Mouse (Mus musculus) thymus, adult 2 months (tissue): Measurements from ENCODE around the gene Ube2e2.

Experiments
- CTCF ChIP-seq: fragments of 200-500 bp; IDR thresholded peaks from 2 replicates; pipeline ENCODE4 v1.5.1; 2012; ENCODE audit warnings: mild to moderate bottlenecking, control low read depth, low read length, moderate library complexity, borderline replicate concordance; ENCODE audit not compliant: control insufficient read depth, poor library complexity, insufficient read depth; ENCODE audit errors: extremely low read depth
- POLR2A ChIP-seq: fragments of 200-500 bp; IDR thresholded peaks from 2 replicates; pipeline ENCODE4 v1.6.1; 2012; ENCODE audit warnings: mild to moderate bottlenecking, low read length, control low read depth, moderate library complexity; ENCODE audit not compliant: control insufficient read depth, poor library complexity, insufficient read depth; ENCODE audit errors: extremely low read depth

DNA sequence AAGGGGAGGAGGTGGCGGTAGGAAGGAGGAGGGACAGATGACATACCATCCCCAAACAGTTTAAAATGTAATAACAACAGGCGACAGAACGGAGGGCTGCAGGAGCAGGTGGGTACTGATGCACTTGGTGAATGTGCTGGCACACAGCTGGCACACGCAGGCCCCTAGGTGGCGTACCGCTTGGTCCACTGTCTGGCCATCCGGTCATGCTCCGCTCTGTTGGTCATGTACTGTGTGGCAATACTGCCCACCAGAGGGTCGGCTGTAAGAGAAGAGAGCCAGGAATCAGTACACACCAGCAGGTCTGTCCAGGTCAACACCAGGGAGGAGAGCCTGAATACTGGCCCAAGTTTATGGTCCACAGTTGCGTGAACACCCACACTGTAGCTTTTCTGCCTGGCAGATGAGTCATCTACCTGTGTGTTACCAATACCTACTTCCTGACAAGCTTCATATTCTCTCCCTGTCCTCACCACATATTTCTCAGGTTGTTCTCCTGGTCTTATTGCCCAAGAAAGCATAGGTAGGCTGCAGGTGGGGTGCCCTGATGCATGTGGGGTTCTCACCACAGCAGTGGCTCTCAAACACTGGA, 319.8 kb downstream of the Ube2e2 start:
- TF ChIP-seq POLR2A: no peak
- no peak for TF ChIP-seq CTCF
